Mouse (Mus musculus): ENCODE results near the gene Kremen1.

Kremen1 gene

GRCm38 (mm10) chr11:5172861-5173260 is 88.5 kb downstream of the Kremen1 start:
- no peak for DNase-seq (ENCODE audit: extremely low spot score)

DNA sequence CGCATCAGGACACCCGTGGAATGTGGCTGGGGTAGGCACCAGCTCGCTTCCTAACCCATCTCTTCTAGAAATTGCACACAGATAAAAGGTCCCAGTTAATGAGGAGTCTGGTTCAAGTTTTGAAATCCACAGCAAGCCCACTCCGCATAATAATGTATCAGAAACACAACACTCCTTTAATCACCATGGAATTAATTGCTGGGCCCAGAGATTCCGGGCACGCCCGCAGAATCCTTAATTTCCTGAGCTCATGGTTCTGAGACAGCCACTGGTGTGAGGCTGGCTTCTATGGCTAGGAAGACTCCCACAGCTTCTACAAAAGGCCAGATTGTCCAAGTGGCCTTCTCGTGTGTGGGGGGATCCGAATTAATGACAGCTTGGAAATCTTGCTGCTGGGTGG is 94.0 kb downstream of the Kremen1 start:
- no peak for DNase-seq (ENCODE audit: extremely low spot score)

- peak; percentile 42 for DNase-seq (ENCODE audit: extremely low spot score)
These were observed 95.9 kb downstream of the Kremen1 start for GRCm38 (mm10) chr11:5165471-5165916.

DNA sequence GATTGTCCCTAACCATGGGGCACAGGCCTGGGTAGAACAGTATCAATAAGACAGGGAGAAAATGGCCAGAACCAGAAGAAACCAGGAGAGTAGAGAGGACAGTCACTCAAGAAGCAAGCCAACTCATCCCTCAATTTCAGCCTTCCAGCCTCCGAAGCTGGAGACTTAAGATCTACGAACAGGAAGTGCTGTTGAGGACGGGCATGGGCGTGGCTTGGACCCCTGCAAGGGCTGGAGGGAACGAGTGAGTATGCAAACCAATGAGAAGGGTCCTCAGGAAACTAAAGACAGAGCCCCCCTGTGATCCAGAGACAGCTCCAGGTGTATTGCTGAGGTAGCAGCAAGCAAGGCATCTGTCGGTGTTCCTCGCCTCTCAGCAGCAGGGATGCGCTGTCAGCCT is 97.0 kb downstream of the Kremen1 start:
- no peak for DNase-seq (ENCODE audit: extremely low spot score)

- DNase-seq (ENCODE audit: extremely low spot score) = no peak
These were observed 97.9 kb downstream of the Kremen1 start for GRCm38 (mm10) chr11:5163421-5163820.

- no peak for DNase-seq (ENCODE audit: extremely low spot score)
These were observed 100.5 kb downstream of the Kremen1 start for GRCm38 (mm10) chr11:5160722-5161485.

- DNase-seq (ENCODE audit: extremely low spot score) = no peak
These were observed 103.3 kb downstream of the Kremen1 start for GRCm38 (mm10) chr11:5158056-5158455.

- DNase-seq (ENCODE audit: extremely low spot score) = no peak
These were observed 106.2 kb downstream of the Kremen1 start for GRCm38 (mm10) chr11:5154961-5155805.

GRCm38 (mm10) chr11:5151680-5152337 is 109.5 kb downstream of the Kremen1 start, which contains the start of gene Emid1:
Gene Emid1, minus strand, starts transcription at chr11:5152257.
- peak; percentile 61 for DNase-seq (ENCODE audit: extremely low spot score)

DNA sequence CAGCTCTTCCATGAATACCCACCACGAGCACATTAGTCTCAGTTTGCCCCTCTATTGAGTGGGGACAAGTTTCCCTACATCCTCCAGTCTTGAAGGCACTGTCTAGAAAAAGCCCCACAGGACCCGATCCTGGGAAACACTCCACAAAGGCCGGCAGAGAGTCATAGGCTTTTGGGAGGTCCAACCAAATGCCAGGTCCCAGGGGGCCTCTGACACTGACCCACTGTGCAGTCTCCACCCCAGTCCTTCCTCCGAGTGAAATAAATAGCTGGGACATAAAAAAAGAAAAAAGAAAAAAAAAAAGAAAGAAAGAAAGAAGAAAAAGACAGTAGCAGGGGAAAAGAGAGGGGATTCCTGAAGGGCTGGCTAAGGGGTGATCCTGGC is 110.1 kb downstream of the Kremen1 start:
- no peak for DNase-seq (ENCODE audit: extremely low spot score)

GRCm38 (mm10) chr11:5150416-5151246 is 110.7 kb downstream of the Kremen1 start:
- DNase-seq (ENCODE audit: extremely low spot score) = peak; percentile 63

DNA sequence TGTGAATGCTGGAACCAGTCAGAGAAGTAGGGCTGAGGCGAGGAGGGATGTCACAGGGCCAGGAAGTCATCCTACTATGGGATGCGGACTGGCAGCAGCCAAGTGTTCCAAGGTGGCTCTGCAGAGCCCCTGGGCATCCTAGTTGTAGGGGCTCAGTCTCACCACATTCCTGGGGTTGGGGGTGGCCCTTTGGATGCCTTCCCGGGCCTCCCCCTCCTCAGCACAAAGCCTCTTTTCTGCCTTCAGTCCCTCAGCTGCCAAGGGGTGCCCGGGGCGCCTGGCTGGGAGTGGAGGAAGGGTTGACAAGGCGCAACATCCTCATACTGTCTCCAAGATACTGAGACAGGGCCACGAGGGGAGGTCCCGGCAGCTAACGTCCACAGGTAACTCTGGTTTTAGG is 111.4 kb downstream of the Kremen1 start:
- DNase-seq (ENCODE audit: extremely low spot score) = no peak

GRCm38 (mm10) chr11:5149249-5149648 is 112.1 kb downstream of the Kremen1 start:
- no peak for DNase-seq (ENCODE audit: extremely low spot score)

- no peak for DNase-seq (ENCODE audit: extremely low spot score)
These were observed 115.8 kb downstream of the Kremen1 start for GRCm38 (mm10) chr11:5145600-5145999.

GRCm38 (mm10) chr11:5141965-5142364 is 119.4 kb downstream of the Kremen1 start:
- no peak for DNase-seq (ENCODE audit: extremely low spot score)
